Mouse (Mus musculus) c-Kit-positive CD71-positive TER-119-positive erythroid progenitor cells, embryonic 14.5 days (primary cell): Measurements from ENCODE around the gene Grm1.

Experiments
- DNase-seq: peaks from one replicate; pipeline ENCODE4 v3.0.0-alpha.2; 2013; ENCODE audit warnings: low spot score

The Grm1 gene

DNA sequence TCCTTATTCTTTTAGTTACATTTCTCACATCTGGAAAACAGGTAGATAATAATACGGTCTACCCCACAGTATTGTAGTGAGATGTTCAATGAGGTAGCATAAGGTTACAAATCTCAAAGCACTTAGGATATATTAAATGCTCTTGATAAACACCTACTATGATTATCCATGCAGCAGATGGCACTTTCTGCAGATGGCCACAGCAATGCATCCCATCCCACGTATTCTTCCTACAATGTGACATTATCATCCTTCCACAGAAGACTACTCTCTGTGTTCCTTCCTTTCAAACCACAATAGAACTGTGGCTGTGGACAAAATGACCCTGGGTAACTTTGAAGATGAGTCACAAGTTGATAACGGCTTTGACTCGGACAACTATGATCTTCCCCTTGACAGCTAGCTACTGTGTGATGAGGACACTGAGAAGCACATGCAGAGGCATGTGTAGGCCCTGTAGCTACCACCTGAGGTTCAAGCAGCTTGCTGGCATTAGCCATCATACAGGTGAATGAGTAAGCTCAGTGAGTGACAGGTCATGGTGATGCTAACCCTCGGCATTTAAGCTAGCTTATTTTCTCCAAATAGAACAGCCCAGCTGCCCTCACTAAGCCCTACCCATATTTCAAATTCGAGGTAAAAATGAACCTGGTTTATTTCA, 117.5 kb downstream of the Grm1 start:
- DNase-seq = no peak

DNA sequence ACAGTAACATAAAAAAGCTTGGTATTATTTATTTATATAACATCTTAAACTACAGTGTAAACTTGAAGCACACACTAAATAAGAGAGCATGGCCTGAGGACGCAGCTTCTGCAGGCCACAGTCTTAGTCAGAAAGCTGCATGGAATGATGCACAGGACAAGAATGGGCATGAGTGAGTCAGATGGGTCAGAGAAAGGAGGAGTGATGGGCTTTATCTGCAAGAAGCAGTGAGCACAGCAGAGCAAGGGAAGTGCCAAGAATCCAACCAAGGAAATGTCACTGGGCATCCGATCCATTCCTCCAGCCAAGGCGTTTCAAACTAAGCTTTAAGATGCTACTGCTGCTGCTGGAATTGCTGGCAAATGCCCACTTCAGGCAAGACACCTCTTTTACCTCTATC, 131.6 kb downstream of the Grm1 start:
- DNase-seq = no peak

DNA sequence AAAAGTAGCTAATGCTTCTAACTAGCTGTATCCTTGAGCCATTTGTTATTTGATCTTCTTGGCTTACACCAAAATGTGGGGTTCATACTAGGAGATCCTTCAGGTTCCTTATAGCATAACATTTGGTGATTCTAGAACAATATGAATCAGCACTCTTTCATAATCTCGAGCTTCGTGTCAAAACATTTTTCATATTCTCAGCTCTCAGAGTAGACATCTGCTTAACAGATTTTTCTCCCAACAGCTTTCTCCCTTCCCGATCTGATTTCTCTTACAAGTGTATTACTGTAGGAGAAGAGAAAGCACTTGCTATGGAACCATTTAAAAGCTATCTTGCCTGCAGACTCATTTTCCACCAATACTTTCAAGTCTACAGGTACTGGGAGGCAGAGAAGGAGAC, 133.0 kb downstream of the Grm1 start:
- DNase-seq = no peak

DNA sequence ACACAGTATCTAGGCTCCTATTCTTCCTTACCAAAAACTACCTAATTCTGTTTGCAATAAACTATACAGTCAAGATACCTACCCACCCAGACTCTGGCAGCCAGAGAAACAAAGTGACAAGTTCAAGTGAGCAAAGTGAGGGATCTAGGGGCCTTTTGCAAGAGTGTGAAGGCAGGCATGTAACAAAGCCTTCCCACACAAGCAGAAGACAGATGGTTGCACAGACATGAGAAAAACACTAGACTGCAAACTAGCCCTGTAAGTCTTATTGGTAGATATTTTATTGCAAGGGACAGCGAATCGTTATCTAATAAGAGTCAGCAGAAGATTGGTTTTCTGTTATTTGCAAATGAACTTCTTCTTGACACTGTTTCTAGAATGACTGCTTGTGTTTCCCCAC, 134.6 kb downstream of the Grm1 start:
- no peak for DNase-seq

DNA sequence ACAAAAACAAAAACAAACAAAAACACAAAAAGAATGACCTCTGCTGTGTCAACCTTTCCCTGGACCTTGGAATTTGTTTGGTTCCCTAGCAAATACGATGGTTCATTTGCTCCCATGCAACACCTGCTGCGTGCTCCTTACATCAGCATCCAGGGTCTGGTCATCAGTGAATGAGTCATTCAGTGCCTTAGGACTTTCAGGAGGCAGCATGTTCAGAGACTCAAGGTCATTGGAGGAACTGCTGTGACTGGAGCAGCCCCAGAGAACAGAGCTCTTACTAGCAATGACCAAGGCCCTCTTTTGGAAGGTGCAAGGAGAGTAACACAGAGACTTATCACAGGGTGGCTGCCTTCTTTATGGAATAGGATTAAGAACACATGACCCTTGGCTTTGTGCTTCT, 138.2 kb downstream of the Grm1 start:
- no peak for DNase-seq

DNA sequence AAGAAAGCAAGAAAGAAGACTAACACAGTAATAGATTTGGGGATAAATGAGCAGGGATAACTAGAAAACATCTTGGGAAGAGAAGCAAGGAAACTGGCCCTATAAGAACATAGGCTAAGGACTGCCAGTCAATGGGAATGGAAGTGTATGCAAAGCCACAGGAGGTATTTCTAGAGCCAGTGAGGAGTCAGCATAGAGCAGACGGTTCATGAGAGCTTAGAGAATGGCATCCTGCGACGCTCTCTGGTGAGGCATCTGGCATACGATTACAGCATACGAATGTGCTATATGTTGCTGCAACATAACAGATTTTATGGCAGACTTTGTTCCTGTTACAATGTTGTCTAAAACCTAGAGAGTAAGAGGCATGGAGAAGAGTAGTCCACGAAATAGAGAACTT, 139.9 kb downstream of the Grm1 start:
- no peak for DNase-seq

DNA sequence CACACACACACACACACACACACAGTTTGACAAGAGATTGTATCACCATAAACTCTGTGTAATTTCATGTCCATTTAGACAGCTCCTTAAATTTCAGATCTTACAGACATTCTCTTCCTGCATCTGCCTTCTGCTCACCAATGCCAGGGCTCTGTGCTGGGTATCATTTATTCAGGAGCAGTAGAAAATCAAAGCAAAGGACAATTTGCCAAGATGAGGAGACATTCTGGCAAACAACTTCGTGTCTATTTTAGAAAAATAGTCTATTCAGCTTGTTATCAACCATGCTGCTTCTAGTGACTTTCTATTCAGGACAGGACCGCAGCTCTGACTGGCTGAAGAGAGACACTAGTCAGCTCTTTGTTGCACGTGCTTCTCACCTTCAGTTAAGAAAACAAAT, 146.3 kb downstream of the Grm1 start:
- DNase-seq = no peak

DNA sequence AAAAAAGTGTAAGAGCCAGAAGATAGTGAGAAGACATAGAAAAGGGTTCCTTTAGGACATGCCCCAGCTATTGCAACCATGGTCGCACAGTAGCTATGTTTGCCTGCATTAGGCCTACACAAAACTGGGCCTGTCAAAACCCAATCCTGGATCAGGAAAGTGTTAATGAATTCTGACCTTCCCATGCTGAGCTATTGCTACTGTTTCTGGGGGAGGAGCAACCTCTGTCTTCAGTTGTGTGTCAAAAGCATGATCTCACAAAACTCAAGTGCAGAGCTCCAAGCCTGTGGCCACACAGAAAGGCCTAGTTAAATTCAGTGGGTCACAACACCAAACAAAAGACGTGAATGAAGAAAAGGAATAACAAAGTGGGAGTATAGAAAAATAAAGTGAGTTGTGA, 152.5 kb downstream of the Grm1 start:
- DNase-seq = no peak

DNA sequence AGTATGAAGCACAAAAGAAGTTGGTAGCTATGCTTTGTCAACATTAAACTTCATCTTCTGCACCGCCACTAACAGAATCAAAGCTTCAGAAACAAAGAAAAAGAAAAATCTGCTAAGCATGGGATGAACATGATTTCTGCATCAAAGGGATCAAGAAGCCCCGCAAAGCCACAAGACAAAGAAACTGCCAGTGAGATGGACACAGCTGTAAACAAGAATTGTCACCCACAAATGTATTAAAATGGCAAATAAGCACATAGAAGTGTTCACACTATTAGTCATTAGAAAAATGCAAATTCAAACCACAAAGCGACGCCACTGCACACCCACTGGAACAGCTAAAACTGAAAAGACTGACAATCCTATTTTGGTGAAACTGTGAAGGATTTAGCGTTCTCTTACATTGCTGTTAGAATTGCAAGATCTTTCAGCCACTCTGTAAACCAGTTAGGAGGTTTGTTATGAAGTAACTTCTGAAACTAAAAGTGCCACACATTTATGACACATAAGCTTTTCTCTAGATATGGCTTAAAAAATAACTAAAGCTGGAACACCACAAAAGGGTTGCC, 153.3 kb downstream of the Grm1 start:
- no peak for DNase-seq

DNA sequence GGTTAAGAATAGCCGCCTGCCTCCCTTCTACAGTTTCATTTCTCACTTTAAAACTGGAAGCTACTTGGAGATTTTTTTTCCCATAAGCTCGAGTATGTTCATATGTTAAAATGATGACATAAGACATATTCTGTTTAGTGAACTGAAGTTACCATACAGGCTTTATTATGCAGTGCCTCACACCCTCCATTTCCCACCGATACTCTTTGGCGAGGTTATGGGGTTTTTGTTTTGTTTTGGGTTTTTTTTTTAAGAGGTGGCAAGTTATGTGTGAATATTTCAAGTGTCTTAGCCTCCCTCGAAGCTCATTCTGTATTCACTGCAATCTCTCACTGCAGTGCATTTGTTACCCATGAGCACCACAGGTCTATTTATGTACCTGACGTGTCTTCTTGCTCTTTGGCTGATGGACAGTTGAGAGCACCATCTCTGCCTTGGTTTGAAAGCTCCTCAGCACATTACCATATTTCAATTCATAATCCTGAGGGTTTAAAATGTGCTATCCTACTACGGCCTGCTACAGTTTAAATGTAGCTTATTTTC, 164.2 kb downstream of the Grm1 start:
- DNase-seq = no peak

DNA sequence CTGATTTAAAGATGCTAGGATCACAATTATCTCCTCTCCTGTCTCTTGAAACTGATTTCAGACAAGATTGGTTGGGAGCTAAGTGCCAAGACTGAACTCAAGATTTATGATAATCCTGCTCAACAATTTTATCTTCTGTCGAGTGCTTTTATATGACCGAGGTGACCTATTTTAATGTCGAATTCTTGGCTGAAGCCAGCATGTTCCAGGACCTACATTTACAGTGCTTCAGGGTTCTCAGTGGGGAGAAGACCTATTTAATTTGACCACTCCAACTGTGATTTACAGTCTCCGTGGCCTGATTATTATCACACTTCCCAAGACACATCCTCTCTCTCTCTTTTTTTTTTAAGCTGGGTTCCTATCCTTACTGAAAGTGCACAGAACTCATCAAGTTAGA, 168.5 kb downstream of the Grm1 start:
- DNase-seq = no peak

DNA sequence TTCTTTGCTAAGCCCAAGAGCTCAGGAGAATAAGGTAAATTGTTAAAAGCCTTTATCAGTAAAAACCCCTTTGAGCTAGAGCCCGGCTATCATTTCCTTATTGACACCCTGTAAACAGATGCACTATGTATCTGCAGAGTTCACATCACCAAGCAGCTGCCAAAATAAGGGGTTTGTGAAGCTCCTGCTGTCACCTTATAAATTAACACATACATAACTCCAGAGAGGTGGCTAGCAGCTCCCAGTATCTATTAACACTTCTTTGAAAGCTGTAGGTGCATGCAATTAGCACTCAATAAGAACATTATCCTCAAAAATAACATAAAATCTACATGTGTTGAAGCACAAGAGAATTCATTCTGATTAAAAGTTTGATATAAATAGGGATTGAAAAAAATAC, 191.9 kb downstream of the Grm1 start:
- no peak for DNase-seq

DNA sequence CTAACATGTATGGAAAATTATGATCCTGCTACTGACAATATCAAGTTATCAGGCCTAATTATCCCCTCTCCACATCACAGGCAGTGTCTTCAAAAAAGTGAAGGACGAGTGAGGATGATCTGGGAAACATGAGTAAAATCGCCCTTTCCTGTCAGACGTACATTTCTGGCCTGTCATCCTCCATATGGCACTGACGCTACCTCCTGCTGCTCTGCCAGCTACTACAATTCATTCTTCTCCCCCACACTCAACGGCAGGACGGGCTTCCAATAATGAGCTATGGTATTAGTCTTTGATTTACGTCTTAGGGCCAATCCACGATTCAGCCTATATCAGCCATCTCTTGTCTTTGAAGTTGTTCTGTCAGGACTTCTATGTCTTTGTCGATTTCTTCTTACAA, 193.6 kb downstream of the Grm1 start:
- no peak for DNase-seq

DNA sequence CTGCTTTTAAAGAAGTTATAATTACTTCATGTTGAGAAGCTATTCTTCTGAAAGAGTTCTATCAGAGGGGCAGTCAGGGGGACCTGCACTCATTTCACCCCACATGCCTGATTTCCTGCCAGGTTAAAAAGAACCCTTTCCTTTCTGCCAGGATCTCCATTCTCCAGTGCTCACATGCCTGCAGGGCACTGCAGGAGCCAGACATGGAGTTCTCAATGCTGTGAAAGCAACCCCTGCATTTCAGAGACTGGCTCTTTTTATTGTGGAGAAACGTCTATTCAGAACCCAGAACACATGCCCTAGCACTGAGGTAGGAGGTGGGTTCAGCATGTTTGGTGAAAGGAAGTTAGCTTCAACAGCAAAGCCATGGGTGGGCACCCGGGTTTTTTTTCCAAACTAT, 197.2 kb downstream of the Grm1 start:
- DNase-seq = no peak

DNA sequence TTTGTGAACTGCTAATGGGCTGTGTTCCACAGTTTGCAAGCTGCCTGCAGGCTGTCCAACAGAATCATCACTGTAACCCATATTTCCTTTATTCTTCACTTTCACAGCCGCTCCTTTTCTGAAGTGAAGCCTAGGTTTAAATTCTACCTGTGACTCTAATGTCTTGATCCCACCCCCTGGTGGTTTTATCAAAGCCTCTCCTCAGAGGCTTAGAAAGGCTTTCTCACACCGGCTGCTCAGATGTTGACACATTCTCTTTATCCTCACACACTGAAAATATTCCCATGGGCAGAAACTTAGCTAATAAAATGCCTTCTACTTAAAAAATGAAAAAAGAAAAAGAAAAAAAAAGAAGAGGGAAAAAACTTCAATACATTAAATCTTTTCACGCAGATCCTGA, 210.0 kb downstream of the Grm1 start:
- DNase-seq = no peak

DNA sequence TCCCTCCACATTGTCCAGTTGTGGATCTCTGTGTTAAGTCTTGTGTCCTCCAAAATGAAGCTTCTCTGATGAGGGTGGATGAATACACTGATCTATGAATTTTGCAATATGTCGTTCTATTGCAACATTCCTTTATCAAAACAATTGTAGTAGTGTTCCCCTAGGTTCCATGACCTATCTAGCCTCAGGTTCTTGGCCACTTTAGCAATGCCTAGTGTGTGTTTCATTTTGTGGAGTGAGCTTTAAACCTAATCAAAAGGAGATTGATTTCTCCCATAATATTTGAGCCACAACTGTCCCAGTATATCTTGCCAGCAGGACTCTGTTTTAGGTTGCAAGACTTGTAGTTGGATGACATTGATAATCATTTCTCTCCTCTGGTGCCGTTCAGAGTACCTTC, 211.9 kb downstream of the Grm1 start:
- DNase-seq = no peak

DNA sequence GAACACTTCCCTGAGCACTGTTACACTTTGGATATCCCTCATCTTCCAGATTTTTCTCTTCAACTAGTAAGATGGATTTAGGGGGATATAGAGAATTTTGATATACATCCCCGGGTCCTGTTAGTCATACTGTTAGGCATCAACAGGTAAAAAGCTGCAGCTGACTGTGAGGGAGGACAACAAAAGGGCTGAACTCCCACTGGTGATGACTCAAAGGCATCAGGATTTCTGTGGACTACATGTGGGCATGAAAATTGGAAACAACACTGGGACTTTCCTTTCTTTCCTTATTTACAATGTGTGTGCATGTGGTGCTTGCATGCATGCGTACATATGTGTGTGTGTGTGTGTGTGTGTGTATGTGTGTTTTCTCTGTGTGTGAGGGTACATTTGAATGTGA, 215.9 kb downstream of the Grm1 start:
- no peak for DNase-seq

DNA sequence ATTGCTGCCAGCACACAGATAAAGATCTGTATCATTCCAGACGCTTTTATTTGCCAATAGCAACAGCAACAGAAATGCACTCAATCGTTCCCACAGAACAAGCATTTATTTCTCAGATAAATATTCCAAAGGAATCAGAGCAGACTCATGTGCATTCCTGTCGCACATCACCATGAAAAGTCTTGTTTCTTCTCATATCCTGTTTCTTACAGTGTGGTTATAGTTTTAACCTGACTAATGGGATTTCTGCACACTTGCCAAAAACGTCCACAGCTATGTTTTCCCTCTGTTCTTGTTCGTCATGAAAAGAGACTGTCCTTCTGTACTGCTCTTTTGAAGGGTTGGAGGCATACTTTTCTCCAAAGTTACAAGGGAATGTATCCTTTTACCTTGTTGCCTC, 217.4 kb downstream of the Grm1 start:
- DNase-seq = no peak

DNA sequence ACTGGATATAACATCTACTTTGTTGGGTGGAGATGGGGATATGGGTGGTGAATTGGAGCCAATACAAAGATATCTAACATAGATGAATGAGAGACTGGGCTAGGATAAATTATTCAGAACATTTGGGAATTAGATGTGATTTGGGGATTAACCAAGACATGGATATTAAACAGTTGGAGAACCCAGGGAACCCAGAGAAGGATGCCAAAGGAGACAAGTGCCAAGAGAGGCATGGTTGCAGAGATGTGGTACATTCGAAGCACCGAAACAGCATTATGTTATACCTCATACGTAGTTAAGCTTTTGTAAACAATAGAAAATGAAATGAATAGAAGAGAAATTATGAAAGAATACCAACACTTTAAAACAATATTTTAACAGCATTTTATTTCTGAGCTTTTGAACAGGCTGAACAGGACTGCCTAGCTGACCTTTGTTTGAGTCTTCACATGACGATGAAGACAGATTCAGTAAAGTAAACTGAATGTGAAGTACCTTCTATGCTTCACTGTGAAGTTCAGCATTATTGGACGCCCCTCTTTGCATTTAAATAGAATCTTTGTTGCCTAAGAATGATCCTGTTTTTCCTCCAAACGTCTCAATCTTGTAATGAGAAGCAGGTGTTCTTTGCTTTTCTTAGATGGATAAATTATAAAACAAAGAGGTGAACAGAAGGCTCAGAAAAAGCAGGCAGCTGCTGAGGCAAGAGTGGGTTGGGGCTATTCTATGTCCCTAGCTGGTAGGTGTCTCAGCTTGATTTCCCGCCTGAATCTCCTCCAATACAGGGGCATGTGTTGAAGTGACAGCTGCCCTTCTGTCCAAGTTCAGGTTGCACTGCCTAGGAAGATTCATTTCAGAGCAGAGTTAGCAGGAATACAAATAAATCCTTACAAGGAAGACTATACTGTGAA, 234.5 kb downstream of the Grm1 start:
- DNase-seq = no peak

DNA sequence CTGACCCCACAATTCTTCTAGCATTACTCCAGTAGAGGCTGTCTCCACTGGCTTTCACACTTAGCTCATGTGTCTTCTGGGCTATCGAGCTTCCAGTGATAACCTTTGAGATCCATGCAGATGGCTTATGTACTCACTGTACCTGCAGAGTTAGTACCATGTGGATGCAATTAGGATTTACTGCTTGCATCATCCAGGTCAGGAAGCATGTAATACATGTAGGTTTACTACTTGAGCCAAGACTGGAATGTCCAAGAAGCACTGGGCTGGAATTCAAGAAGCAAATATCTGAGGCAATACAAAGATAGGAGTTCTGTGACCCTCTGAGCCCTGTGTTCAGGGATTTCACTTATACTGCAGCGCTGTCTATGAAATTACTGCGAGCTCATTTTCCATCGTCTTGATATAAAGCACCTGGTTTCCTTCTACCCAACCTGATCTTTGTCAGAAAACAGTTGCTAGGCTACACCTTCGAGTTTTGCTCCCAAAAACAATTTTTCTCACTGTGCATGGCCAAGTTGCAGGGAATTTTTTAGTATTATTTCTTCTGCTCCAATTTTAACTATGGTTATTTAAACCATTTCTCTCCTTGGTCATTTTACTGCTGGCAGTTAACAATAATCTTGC, 237.0 kb downstream of the Grm1 start:
- no peak for DNase-seq

DNA sequence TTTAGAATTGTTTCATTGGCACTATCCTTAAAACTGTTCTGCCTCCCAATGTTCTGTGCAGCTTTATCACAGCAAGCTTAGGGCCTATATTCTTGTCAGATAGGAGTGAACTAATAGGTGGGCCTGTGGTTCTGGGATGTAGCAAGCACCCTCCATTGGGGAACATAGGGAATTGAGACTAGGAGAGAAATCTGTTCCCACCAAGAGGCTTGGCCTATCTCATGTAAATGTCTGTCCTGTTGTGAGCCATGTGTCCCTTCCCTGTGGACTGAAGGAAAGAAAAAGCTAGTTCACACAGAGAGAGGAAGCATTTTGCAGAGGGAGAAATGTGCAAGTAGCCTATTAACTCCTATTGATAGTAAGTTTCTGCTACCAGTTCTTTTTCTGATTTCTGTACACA, 246.8 kb downstream of the Grm1 start:
- no peak for DNase-seq

DNA sequence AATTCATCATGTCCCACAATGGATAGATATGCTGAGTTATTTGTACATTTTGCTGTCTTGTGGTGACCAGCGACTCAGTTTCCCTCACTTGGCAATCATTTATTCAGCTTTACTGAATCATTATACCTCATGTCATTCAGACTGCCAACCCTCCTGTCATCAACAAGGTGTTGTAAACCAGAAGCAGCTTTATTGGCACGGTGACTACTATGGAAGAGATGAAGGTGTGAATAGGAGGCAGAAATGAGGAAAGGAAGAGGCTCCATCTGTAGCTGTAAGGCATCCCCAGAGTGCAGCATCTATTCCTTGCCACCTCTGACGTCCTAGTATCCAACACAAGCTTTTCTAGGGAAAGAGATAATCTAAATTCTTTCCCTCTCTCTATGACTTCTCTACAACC, 247.3 kb downstream of the Grm1 start:
- DNase-seq = no peak

DNA sequence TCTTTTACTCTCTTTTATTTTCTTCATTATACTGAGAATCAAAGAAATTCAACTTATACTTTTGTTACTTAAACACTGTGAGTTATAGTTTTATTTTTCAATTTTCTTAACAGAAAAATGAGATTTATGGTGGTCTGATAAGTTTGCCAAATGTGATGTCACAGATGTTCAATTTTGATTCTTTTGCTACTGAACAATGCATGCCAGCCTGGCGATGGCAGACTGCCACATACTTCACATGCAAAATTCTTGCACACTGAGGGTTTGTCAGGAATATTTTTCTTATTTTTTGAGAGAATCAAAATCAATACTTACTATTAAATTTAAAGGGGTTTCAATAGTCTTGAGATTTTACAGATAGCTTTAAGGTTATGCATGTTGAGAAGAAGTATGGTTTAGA, 251.0 kb downstream of the Grm1 start:
- DNase-seq = no peak
